Mouse (Mus musculus) left cerebral cortex, adult 2 months (tissue): ENCODE measurements at regions not wholly inside any gene's neighbourhood (a gene's known extent, or its start where the extent isn't known, plus 50 kb on each side); places are given as distances from the start of the nearest gene placed in this dataset.
A peak's percentile ranks its signal among the peaks of the same experiment; 100 is the strongest.

Source experiments
- DNase-seq, 2 experiments: peaks; one replicate each; pipeline ENCODE4 v3.0.0; 2021 to 2022; ENCODE audit warnings: low spot score in 2 of 2, mixed read lengths in 1 of 2; ENCODE audit errors: extremely low spot score in 1 of 2
- H3K27ac ChIP-seq: fragments of 200-600 bp; 2 replicates; pipeline ENCODE4 v1.8.1; 2022
- H3K4me3 ChIP-seq: fragments of 200-600 bp; 2 replicates; pipeline ENCODE4 v1.8.1; 2022
- CTCF ChIP-seq: fragments of 200-600 bp; IDR thresholded peaks from 2 replicates; pipeline ENCODE4 v1.8.1; 2022; ENCODE audit warnings: antibody characterized with exemption, mild to moderate bottlenecking, moderate library complexity
- intact Hi-C: fragments of 180-260 bp; cut with DNase I; formaldehyde crosslinking; loops from one replicate; pipeline ENCODE4 v1.15.1; 2025

GRCm38 (mm10) chr15:62641051-62641710 lies 1203.8 kb downstream of the Gsdmc2 start:
- intact Hi-C loops = no loop called here
- no peak for DNase-seq
- no peak for TF ChIP-seq CTCF
- Histone ChIP-seq H3K27ac (no peak overlapping the region), H3K4me3 (no peak overlapping the region)

- intact Hi-C loops = no loop called here
- Histone ChIP-seq H3K4me3 (no peak overlapping the region), H3K27ac (no peak overlapping the region)
- DNase-seq = no peak
- TF ChIP-seq CTCF = no peak
Observed at GRCm38 (mm10) chr15:62625406-62625805, 1219.6 kb downstream of the Gsdmc2 start.

- TF ChIP-seq CTCF = no peak
- H3K27ac ChIP-seq = no peak overlapping the region
- DNase-seq = no peak
- H3K4me3 ChIP-seq = no peak overlapping the region
- intact Hi-C loops = no loop called here
Observed at GRCm38 (mm10) chr15:62616042-62616441, 1228.9 kb downstream of the Gsdmc2 start.

GRCm38 (mm10) chr15:62596735-62597134 lies 1248.2 kb downstream of the Gsdmc2 start:
- Histone ChIP-seq H3K4me3 (no peak overlapping the region), H3K27ac (no peak overlapping the region)
- TF ChIP-seq CTCF = no peak
- intact Hi-C loops = no loop called here
- DNase-seq = no peak

GRCm38 (mm10) chr15:62588580-62588979 lies 1256.4 kb downstream of the Gsdmc2 start:
- no peak for DNase-seq
- H3K27ac ChIP-seq = no peak overlapping the region
- intact Hi-C loops = no loop called here
- no peak overlapping the region for H3K4me3 ChIP-seq
- TF ChIP-seq CTCF = no peak

GRCm38 (mm10) chr15:62578788-62579187 lies 1266.2 kb downstream of the Gsdmc2 start:
- Histone ChIP-seq H3K4me3 (no peak overlapping the region), H3K27ac (no peak overlapping the region)
- DNase-seq = no peak
- TF ChIP-seq CTCF = no peak
- intact Hi-C loops = no loop called here

- intact Hi-C loops = no loop called here
- Histone ChIP-seq H3K4me3 (no peak overlapping the region), H3K27ac (no peak overlapping the region)
- TF ChIP-seq CTCF = no peak
- no peak for DNase-seq
Observed at GRCm38 (mm10) chr15:62575791-62576190, 1269.2 kb downstream of the Gsdmc2 start.

- peak in 1 of 2 experiments; percentile 11 for DNase-seq
- no peak for TF ChIP-seq CTCF
- intact Hi-C loops = no loop called here
- no peak overlapping the region for H3K27ac ChIP-seq
- no peak overlapping the region for H3K4me3 ChIP-seq
Observed at GRCm38 (mm10) chr15:62571803-62572202, 1273.2 kb downstream of the Gsdmc2 start.

- no peak overlapping the region for H3K27ac ChIP-seq
- DNase-seq = no peak
- intact Hi-C loops = no loop called here
- H3K4me3 ChIP-seq = no peak overlapping the region
- TF ChIP-seq CTCF = no peak
Observed at GRCm38 (mm10) chr15:62568788-62569713, 1275.9 kb downstream of the Gsdmc2 start.

- intact Hi-C loops = no loop called here
- no peak for TF ChIP-seq CTCF
- no peak for DNase-seq
Observed at GRCm38 (mm10) chr15:62567431-62567830, 1277.5 kb downstream of the Gsdmc2 start.

GRCm38 (mm10) chr15:62566106-62566511 lies 1278.9 kb downstream of the Gsdmc2 start:
- H3K4me3 ChIP-seq = no peak overlapping the region
- intact Hi-C loops = no loop called here
- no peak for DNase-seq
- H3K27ac ChIP-seq = no peak overlapping the region
- TF ChIP-seq CTCF = no peak

More at GRCm38 (mm10) chr15:62567431-62567830, 1277.5 kb downstream of the Gsdmc2 start:
- H3K27ac ChIP-seq = no peak overlapping the region
- no peak overlapping the region for H3K4me3 ChIP-seq

GRCm38 (mm10) chr15:62533233-62533632 lies 1311.7 kb downstream of the Gsdmc2 start:
- no peak for TF ChIP-seq CTCF
- H3K4me3 ChIP-seq = no peak overlapping the region
- no peak for DNase-seq
- no peak overlapping the region for H3K27ac ChIP-seq
- intact Hi-C loops = no loop called here

- TF ChIP-seq CTCF = no peak
- no peak for DNase-seq
- H3K4me3 ChIP-seq = no peak overlapping the region
- no peak overlapping the region for H3K27ac ChIP-seq
- intact Hi-C loops = no loop called here
Observed at GRCm38 (mm10) chr15:62528975-62529374, 1316.0 kb downstream of the Gsdmc2 start.
